Mouse (Mus musculus) cerebellum, postnatal 25 days (tissue): ENCODE results near the gene Ankrd24.
"Not testable (repeated sequence)": the region's sequence is repeated elsewhere in the genome, so short reads cannot be mapped to it uniquely, and the experiment has no call there.

Source experiments
- DNase-seq, 2 experiments: peaks; one replicate each; pipeline ENCODE4 v3.0.0; 2021; ENCODE audit warnings: mixed read lengths in 2 of 2

The Ankrd24 gene

DNA sequence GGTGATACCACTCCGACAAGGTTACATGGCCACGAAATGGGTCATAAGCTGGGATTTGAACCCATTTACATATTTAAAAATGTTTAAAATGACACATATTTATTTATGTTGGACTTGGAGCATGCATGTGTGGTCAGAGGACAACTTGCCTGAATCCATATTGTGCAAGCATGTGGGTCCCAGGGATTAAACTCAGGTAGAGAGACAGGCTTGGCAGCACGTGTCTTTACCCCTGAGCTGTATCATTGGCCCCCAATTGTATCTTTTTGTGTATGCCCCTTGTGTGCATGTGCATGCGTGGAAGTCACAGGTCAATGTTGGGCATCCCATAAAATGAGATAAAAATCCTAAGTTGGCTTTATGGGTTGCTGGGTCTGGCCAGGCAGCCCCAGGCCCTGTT lies 17.1 kb downstream of the Ankrd24 start:
- peak in 1 of 2 experiments; percentile 1 for DNase-seq

DNA sequence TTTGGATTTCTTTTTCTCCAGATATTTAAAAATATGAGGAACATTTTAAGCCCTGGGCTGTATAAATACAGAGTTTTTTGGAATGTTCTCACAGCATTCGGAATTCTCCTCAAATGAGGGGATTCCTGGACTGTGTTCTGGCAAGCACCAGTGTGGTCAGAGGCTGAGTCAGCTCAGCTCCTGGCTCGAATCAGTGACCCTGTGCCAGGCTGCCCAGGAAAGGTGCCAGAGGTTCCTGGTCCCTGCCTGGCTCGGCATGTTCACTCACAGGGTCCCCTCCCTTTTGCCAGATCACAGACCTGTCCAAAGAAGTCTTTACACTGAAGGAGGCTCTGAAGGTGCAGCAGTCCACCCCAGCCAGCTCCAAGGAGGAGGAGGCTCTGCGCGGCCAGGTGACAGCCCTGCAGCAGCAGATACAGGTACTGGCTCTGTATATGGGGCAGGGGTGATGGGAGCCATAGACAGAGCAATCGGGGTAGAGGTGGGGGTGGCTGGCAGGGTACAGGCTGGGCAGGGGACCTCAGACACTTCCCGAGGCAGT lies 17.7 kb downstream of the Ankrd24 start:
- peak; percentile 12 to 48 for DNase-seq

DNA sequence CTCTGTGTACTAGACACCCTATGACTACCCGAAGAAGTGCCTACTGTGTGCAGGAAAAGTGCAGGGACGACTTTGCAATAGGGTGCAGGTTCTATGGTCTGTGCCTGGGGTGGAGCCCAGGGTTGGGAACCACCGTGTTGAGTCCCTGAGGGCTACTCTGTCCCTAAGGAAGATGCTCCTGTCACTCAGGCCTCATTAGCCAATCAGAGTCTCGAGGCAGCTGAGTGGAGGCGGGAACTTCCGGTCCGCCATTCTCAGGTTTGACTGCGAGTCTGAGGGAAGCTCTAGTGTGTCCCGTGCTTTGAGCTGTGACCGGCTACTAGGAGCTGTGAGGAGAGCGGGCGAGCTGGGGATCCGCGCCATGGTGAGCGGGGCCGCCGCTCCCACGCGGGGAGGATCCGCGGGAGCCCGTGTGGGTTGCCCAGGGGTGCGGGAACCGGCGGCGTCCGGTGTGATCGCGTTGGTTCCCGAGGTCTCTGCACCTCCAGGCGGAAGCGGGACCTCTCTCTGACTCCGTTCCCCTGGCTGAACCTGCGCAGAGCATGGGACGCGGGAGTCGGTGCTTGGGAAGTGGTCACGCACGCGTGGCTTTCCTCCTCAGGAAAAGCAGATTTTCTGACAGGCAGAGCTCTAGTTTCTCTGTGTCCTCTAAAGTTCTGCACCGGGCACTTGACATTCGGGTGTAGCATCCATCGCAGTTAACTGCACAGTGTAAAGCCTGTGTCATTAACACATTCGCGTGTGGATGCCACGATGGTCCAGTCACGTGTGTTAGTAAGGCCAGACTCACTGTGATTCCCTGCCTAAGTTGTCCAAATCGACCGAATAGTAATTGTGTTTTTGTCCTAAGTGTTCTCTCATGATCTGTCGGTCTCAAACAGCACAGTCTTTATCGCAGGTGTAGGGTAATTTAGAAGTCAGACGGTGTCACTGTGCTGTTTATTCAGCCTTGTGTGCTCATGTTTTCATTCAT lies 20.7 kb downstream of the Ankrd24 start, which contains the start of gene Gm10778:
TSS of gene Gm10778 (plus strand) at position 257 of the 973 bp plus-strand sequence.
- peak; percentile 89 to 91 for DNase-seq

GRCm38 (mm10) chr10:81655178-81655577 lies 26.8 kb downstream of the Ankrd24 start:
- peak in 1 of 2 experiments; percentile 8 for DNase-seq

DNA sequence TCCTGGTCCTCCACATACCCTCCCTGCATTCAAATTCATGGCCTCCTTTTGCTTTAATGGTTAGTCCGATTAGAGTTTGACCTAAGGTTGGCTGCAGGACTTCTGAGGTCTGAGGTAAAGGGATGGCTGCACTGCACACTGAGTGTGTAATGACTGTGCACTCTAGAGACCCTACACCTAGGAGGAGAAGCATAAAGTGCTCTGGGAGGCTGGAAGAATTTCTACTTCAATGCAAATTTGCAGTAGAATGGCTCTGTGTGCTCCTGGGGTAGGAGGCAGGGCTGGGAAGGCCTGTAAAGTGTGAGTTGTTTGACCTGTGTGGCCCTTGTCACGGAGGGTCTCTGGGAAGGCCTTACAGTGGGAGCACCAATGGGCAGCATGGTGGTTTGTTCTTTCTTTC lies 27.8 kb downstream of the Ankrd24 start:
- peak; percentile 0 to 1 for DNase-seq

- not testable (repeated sequence) for DNase-seq
Observed at GRCm38 (mm10) chr10:81687114-81687513, 58.8 kb downstream of the Ankrd24 start.
